Mouse (Mus musculus): ENCODE data around the gene Olfr332. TPM values are rescaled to one million over a fixed set of nuclear protein-coding genes. Genes with fewer than 3 reads are reported as not detected.

The Olfr332 gene
- polyA plus RNA-seq, 1 experiment from 2014 or later = not detected

Other genes with a start within 250 kb of the Olfr332 start
- not detected in 2 replicates for gene 4930438A08Rik, start 217.8 kb downstream of the Olfr332 start, polyA plus RNA-seq (2015; fragmentation: Nextera tagmentation; extraction: Ambion mirVana)
- 12.4 and 15.5 TPM in 2 replicates for gene Zfp692, start 185.5 kb downstream of the Olfr332 start, polyA plus RNA-seq (2015; fragmentation: Nextera tagmentation; extraction: Ambion mirVana)
- 27.7 and 28.6 TPM in 2 replicates for gene Zfp672, start 162.2 kb downstream of the Olfr332 start, polyA plus RNA-seq (2015; fragmentation: Nextera tagmentation; extraction: Ambion mirVana)
- 24.0 and 25.3 TPM in 2 replicates for gene Sh3bp5l, start 161.8 kb downstream of the Olfr332 start, polyA plus RNA-seq (2015; fragmentation: Nextera tagmentation; extraction: Ambion mirVana)
- not detected in 2 replicates for gene Lypd8, start 113.5 kb downstream of the Olfr332 start, polyA plus RNA-seq (2015; fragmentation: Nextera tagmentation; extraction: Ambion mirVana)
- gene 1810065E05Rik, start 71.4 kb downstream of the Olfr332 start, polyA plus RNA-seq (2015; fragmentation: Nextera tagmentation; extraction: Ambion mirVana) = not detected in 2 replicates
- gene Gm12253, start 60.0 kb downstream of the Olfr332 start, polyA plus RNA-seq (2015; fragmentation: Nextera tagmentation; extraction: Ambion mirVana) = not detected in 2 replicates
- gene Lypd9, start 39.6 kb downstream of the Olfr332 start, polyA plus RNA-seq (2015; fragmentation: Nextera tagmentation; extraction: Ambion mirVana) = not detected in 2 replicates
- not detected in 2 replicates for gene Olfr30, start 30.3 kb downstream of the Olfr332 start, polyA plus RNA-seq (2015; fragmentation: Nextera tagmentation; extraction: Ambion mirVana)
- gene Olfr331, start 10.0 kb upstream of the Olfr332 start, polyA plus RNA-seq (2015; fragmentation: Nextera tagmentation; extraction: Ambion mirVana) = not detected in 2 replicates
- not detected in 2 replicates for gene Olfr330, start 42.3 kb upstream of the Olfr332 start, polyA plus RNA-seq (2015; fragmentation: Nextera tagmentation; extraction: Ambion mirVana)
- not detected in 2 replicates for gene Olfr329-ps, start 53.9 kb upstream of the Olfr332 start, polyA plus RNA-seq (2015; fragmentation: Nextera tagmentation; extraction: Ambion mirVana)
- gene Olfr328, start 63.1 kb upstream of the Olfr332 start, polyA plus RNA-seq (2015; fragmentation: Nextera tagmentation; extraction: Ambion mirVana) = 0.05 and 0.07 TPM in 2 replicates
- gene Olfr224, start 78.0 kb upstream of the Olfr332 start, polyA plus RNA-seq (2015; fragmentation: Nextera tagmentation; extraction: Ambion mirVana) = not detected in 2 replicates
- gene Olfr325, start 85.2 kb upstream of the Olfr332 start, polyA plus RNA-seq (2015; fragmentation: Nextera tagmentation; extraction: Ambion mirVana) = not detected in 2 replicates
- not detected in 2 replicates for gene Olfr324, start 102.6 kb upstream of the Olfr332 start, polyA plus RNA-seq (2015; fragmentation: Nextera tagmentation; extraction: Ambion mirVana)
- gene 2210407C18Rik, start 123.5 kb upstream of the Olfr332 start, polyA plus RNA-seq (2015; fragmentation: Nextera tagmentation; extraction: Ambion mirVana) = not detected in 2 replicates
- gene Olfr323, start 137.9 kb upstream of the Olfr332 start, polyA plus RNA-seq (2015; fragmentation: Nextera tagmentation; extraction: Ambion mirVana) = not detected in 2 replicates
- gene Trim58, start 147.9 kb upstream of the Olfr332 start, polyA plus RNA-seq (2015; fragmentation: Nextera tagmentation; extraction: Ambion mirVana) = 0.68 and 0.96 TPM in 2 replicates
- not detected in 2 replicates for gene Olfr322, start 166.2 kb upstream of the Olfr332 start, polyA plus RNA-seq (2015; fragmentation: Nextera tagmentation; extraction: Ambion mirVana)
- not detected in 2 replicates for gene Olfr320, start 188.5 kb upstream of the Olfr332 start, polyA plus RNA-seq (2015; fragmentation: Nextera tagmentation; extraction: Ambion mirVana)
- gene Olfr319, start 206.6 kb upstream of the Olfr332 start, polyA plus RNA-seq (2015; fragmentation: Nextera tagmentation; extraction: Ambion mirVana) = not detected in 2 replicates
- not detected in 2 replicates for gene Olfr318, start 231.5 kb upstream of the Olfr332 start, polyA plus RNA-seq (2015; fragmentation: Nextera tagmentation; extraction: Ambion mirVana)
- gene Olfr317, start 246.7 kb upstream of the Olfr332 start, polyA plus RNA-seq (2015; fragmentation: Nextera tagmentation; extraction: Ambion mirVana) = not detected in 2 replicates